Mouse (Mus musculus): ENCODE results near the gene Mlst8.
"Not testable (repeated sequence)": the region's sequence is repeated elsewhere in the genome, so short reads cannot be mapped to it uniquely, and the experiment has no call there.

Mlst8 gene

GRCm38 (mm10) chr17:24468636-24469246 lies 10.1 kb downstream of the Mlst8 start:
- DNase-seq = no peak

- no peak for DNase-seq
Measured at GRCm38 (mm10) chr17:24463374-24464133, 15.3 kb downstream of the Mlst8 start.

DNA sequence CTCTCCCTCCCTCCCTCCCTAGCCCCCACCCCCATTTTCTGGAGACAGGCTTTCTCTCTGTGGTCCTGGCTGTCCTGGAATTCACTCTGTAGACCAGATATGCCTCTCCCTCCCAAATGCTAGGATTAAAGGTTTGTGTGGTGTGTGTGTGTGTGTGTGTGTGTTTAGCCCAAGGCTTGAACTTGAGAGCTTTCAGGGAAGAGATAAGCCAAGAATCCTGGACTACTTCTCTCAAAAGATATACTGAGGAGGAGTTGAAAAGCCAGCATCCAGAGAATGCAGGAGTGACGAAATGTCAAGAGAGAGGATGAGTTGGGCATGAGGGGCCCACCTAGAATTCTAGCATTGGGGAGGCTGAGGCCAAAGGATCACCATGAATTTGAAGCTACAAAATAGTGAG lies 15.9 kb downstream of the Mlst8 start:
- no peak for DNase-seq

DNA sequence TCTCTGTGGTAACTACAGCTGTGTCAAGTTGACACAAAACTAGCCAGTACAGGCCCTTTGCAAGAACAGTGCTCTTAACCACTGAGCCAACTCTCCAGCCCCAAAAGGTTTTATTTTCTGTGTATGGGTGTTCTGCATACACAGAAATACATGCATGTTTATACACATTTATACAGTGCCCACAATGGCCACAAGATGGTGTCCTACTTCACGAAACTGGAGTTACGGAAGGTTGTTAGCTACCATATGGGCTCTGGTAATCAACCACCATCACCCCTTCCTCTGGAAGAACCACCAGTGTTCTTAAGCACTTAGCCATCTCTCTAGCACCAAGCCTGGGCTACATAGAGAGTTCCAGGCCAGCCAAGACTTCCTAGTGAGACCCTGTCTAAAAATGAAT lies 17.3 kb downstream of the Mlst8 start:
- DNase-seq = no peak

GRCm38 (mm10) chr17:24455523-24456206 lies 23.2 kb downstream of the Mlst8 start:
- DNase-seq = not testable (repeated sequence)

DNA sequence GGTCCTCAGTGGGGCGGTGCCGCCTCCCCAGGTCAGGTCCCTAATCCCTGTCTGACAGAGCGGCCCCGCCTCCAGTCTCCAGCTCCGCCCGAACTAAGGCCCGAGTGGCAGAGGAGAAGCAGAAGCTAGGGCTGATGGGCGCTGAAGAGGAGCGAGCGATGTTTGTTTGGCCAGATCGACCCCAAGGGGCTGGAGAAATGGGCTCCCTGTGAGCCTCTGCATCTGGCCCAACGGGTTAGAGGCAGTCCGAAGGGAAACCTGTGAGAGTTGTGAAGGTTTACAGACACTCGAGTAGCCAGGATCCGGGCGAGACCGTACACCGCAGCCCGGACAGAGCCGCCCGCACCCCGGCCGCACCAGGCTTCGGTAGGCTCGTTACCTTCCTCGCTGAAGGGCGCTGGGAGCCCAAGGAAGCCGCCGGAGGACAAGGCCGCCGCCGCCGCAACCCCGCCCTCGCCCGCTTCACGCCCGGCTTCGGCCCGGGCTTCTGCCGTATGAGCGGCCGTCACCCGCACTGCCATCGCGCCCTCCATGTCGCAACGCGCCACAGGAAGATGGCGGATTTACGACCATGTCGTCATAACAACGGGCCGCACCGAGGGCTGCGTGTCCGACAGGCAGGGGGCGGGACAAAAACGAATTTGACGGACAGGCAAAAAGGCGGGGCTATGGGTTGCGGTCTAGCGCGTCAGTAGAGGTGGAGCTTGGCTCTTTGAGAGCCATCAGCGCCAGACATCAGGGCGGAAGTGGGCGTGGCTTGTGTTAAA lies 23.9 kb downstream of the Mlst8 start:
- DNase-seq = peak; percentile 99

GRCm38 (mm10) chr17:24454218-24454755 lies 24.6 kb downstream of the Mlst8 start:
- no peak for DNase-seq

DNA sequence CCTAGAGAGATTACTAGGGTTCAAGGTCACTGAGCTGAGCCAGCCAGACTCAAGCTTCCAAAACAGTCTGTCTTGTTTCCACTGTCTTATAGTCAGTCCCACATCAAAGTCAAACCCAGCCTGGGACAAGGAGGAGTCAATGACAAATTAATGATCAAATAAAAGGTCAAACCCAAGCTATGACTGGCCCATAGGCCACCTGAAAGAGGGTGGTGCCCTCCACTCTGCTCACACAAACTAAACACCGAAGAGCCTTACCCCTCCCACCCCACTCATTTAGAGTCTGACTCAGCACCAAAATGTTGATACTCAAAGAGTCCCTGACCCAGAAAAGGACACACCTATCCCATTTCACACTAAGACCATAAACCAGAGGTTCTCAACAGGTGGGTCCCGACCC lies 25.5 kb downstream of the Mlst8 start:
- no peak for DNase-seq

DNA sequence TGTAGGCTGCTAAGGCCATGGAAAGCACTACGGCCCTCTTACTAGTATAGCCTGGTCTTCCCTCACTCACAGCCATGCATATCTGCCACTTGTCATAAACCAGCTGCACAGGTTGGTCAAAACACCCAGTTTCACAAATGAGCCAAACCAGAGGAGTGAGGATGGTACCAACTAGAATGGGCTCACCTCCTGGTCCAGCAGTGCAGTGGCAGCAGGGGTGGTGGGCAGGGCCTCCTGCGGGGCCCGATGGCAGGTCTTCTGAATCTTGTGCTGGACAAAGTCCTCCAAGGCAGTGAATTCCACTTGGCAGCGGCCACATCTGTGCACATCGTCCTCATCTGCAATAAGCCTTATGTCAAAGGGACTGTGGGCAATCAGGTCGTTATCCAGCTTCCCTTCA lies 27.7 kb downstream of the Mlst8 start:
- DNase-seq = no peak

GRCm38 (mm10) chr17:24449507-24449906 lies 29.4 kb downstream of the Mlst8 start:
- no peak for DNase-seq

DNA sequence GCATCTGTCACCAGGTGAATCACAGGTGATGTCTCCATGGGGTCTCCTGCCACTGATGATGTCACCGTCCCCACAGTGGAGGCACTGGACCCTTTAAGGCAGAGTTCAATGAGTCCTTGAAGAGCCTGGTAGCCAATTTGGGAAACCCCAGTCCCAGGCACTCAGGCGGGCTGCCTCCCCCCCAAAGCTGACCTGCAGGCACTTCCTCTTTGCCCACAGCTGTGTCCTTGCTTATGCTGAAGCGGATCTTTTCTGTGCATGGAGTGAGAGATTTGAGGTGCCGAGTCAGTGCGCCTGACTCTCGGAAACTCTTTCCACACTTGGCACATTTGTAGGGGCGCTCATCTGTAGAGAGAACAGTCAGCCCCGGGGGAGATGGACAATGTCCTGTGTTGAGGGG lies 32.3 kb downstream of the Mlst8 start:
- no peak for DNase-seq

DNA sequence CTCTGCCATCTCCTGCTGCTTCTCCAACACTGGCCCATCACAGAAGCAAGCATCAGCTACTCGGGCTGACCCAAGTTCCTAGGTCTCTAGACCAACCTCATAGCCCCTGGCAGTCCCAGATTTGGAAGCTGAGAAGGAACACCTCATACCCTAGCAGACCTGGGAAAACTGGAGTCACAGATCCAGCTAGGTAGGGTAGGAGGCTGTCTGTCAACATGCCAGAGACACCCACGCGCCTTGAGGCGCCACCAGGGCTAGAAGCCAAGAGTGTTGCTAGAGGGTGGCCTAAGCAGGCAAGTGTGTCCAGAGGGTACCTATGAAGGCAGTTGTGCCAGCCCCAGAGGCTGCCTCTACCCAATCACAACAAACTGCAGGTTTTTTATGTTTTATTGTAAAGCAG lies 35.5 kb downstream of the Mlst8 start:
- no peak for DNase-seq

DNA sequence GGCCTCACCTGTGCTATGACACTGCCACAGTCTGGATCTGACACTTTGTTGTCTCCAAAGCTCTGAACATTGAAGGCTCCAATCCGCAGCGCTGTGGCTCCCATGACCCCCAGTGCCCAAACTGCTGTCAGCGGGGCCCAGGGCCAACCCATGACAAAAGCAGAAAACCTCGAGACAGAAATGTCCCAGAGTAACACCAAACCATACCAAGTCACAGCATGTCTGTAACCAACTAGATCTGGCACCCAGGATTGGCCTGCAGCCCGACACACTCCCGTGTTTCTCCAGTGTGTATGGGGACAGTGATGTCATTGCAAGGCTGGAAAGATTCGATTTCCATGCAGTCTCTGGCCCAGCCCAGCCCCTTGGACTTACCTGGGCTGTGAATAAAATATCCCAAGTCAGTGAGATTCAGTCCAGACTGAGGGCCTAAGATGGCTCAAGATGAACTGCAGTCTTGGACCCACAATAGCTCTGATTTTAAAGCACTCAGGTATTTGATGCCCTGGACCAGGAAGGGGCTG lies 36.2 kb downstream of the Mlst8 start, which contains the start of gene Dnase1l2:
TSS of gene Dnase1l2 (minus strand) at position 474 of the 524 bp plus-strand sequence.
- no peak for DNase-seq

- no peak for DNase-seq
Measured at GRCm38 (mm10) chr17:24442107-24442506, 36.8 kb downstream of the Mlst8 start.

DNA sequence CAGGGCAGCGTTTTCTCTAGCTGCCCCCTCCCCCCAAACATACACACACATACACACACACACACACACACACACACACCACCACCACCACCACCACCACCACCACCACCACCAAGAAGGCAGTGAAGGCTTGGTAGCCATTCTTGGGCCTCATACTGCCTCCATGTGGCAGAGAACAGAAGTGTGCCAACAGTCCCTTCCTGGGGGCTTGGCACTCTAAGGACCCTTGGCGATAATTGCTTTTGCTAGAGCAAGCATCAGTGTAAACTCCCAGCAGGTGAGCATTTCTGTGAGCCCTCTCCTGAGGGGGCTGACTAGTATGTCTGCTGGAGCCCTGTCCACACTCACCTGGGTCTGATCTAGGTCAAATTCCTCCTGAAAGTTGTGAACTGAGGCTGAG lies 37.7 kb downstream of the Mlst8 start:
- DNase-seq = no peak

DNA sequence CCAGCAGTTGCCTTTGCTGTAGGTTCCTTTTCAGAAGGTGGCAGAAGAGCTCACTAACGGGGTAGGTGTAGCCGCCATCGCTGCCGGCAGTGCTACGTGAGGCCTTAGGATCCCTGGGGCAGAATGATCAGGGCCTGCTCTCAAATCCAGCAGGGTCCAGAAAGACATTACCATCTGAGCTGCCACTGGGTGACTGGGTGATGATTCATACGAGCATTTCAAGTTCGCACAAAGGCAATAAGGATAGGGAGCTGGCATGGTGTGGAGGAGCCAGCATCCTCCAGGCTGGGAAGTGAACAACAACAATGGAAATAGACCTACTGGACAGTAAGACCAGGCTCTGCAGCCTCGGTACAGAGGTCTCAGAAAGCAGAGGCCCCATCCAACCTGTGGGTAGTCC lies 38.5 kb downstream of the Mlst8 start:
- DNase-seq = no peak

DNA sequence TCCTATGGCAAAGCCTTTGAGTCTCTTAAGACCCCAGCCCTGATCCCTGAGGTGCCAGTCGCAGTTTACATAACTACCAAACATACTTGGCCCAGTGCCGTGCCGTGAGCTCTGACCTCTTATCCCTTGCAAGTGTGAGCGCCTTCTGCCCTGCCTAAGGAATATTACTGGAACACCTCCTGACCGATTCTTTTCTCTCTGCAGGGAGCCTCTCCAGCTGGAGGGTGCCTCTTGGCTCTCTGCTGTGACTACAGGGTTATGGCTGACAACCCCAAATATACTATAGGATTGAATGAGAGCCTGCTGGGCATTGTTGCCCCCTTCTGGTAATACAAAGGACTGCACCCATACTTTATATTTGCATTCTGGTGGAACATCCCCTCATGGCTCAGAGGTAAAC lies 41.9 kb downstream of the Mlst8 start:
- DNase-seq = no peak

- no peak for DNase-seq
Measured at GRCm38 (mm10) chr17:24429201-24429983, 49.5 kb downstream of the Mlst8 start.

DNA sequence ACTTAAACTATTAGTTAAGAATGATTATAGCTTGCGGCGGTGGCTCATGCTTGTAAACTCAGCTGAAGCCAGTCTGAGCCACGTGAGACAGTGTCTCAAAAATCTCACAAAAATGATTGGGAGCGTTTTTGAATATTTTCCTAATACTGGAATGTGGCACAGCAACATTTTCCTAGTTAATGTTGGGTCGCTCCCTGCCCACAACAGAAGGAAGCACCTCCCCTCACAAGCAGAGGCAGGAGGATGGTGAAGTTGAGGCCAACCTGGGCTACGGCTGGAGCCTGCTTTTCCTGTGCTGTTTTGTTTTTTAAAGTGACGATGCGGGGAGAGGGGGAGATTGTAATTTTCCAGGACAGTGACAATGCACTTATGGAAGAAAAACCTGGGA lies 51.7 kb downstream of the Mlst8 start:
- DNase-seq = no peak

DNA sequence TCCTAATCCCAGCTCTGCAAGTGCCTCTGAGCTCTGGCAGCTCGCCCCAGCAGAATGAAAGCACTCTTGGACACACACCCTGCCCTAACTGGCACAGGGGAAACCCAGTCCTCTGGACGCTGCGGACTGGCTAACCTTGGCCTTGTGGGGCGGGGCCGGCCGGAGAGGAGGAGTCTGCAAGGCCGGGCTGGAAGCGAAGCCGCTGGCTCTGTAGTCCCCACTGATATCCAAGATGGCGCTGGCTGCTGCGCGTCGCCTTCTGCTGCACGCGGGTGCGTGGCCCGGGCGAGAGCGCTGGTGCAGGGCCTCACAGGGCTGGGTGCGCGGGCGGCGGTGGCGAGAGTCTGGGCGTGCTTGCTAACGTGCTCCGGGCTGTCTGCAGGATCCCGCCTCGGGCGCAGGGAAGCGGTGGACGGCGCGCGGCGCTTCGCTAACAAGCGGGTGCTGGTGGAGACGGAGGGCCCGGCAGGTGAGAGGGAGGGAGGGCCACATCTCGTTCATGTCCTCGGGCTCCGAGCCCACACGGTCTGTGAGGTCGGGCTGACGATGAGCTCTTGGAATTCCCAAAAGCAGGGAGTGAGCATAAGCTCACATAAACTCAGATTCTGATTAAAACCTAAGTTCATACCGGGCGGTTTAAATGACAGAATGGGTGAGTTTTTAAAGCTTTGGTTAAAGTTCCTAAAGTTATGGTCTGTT lies 52.3 kb downstream of the Mlst8 start, which contains the start of gene Eci1:
TSS of gene Eci1 (plus strand) at position 171 of the 699 bp plus-strand sequence.
- peak; percentile 95 for DNase-seq

- no peak for DNase-seq
Measured at GRCm38 (mm10) chr17:24425905-24426304, 53.0 kb downstream of the Mlst8 start.

All from layer of hippocampus, adult 9-11 months (tissue).